Mouse (Mus musculus): Measurements from ENCODE around the gene Fzd10. TPM values are rescaled to one million over a fixed set of nuclear protein-coding genes. Genes with fewer than 3 reads are reported as not detected.

Fzd10 gene
- polyA plus RNA-seq, 1 experiment from 2014 or later: 1.4 TPM

GRCm38 (mm10) chr5:128647221-128647730 lies 46.6 kb downstream of the Fzd10 start:
- no peak overlapping the region for H3K4me2 ChIP-seq (ENCODE audit: low read depth, low read length)
- no peaks in the 10 kb centered on the region for H3K4me1 ChIP-seq (ENCODE audit: control insufficient read depth, insufficient read depth, low read length)
- no peaks in the 10 kb centered on the region for H3K36me3 ChIP-seq (ENCODE audit: control insufficient read depth, insufficient read depth, low read length)
- H3K27ac ChIP-seq (ENCODE audit: low read length): no peak overlapping the region
- no peak for ATAC-seq (ENCODE audit: insufficient read depth, low FRiP score)
- H3K9ac ChIP-seq (ENCODE audit: low read length): no peak overlapping the region
- H3K4me3 ChIP-seq (replicated peaks; ENCODE audit: low read length): no peak overlapping the region
- H3K9me3 ChIP-seq (replicated peaks; ENCODE audit: control insufficient read depth, low read length): no peaks in the 10 kb centered on the region
- 82% methylated on average over 10 of the region's 10 CpGs for WGBS
- H3K27me3 ChIP-seq (ENCODE audit: control insufficient read depth, insufficient read depth, low read length): no peaks in the 10 kb centered on the region

DNA sequence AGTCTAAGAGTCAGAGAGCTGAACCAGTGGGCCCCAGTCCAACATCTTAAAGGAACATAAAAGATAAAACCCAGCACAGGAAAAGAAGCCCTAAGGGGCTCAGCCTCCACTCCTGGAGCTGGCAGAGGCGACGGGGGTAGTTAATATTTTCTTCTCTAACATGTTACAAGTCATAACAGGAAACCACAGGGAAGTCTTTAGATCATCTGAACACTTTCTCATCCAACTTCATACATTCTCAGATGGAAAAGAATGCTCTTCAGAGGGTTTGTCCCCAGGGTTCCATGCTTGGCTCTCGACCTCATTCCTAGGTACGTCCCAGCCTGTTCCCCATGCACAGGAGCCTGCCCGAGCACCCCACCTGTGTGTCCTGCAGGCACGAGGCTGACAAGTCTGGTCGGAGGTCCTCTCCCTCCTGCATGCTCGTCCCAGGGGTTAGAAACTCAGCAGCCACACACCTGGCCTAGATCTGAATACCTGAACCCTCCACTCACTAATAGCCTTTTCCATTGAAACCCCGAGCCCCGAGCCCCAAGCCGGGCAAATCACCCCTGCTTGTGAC lies 48.8 kb downstream of the Fzd10 start:
- Histone ChIP-seq H3K9ac (ENCODE audit: low read length) (no peak overlapping the region), H3K27me3 (ENCODE audit: control insufficient read depth, insufficient read depth, low read length) (no peaks in the 10 kb centered on the region), H3K27ac (ENCODE audit: low read length) (peak overlapping the region; percentile 26; the same call in 1 of the 2 replicates), H3K4me3 (replicated peaks; ENCODE audit: low read length) (no peak overlapping the region), H3K4me1 (ENCODE audit: control insufficient read depth, insufficient read depth, low read length) (no peaks in the 10 kb centered on the region), H3K9me3 (replicated peaks; ENCODE audit: control insufficient read depth, low read length) (no peaks in the 10 kb centered on the region), H3K36me3 (ENCODE audit: control insufficient read depth, insufficient read depth, low read length) (no peaks in the 10 kb centered on the region), H3K4me2 (ENCODE audit: low read depth, low read length) (no peak overlapping the region)
- ATAC-seq (ENCODE audit: insufficient read depth, low FRiP score): no peak
- WGBS: 67% methylated on average over 11 of the region's 11 CpGs

Other genes with a start within 250 kb of the Fzd10 start
- 0.06 and 0.11 TPM in 2 replicates for gene Tmem132d, start 167.8 kb upstream of the Fzd10 start, polyA plus RNA-seq (2015; fragmentation: Nextera tagmentation; extraction: Ambion mirVana)
- gene Piwil1, start 101.7 kb downstream of the Fzd10 start, polyA plus RNA-seq (2015; fragmentation: Nextera tagmentation; extraction: Ambion mirVana): not detected in 2 replicates

All from stomach, embryonic 16.5 days (tissue).